Mouse (Mus musculus) CH12.LX (cell line): ENCODE measurements around the gene Nmd3. TPM values are rescaled to one million over a fixed set of nuclear protein-coding genes. Genes with fewer than 3 reads are reported as not detected.

ENCODE experiments used
- DNase-seq: peaks from one replicate; pipeline ENCODE4 v3.0.0-alpha.2; 2013; ENCODE audit errors: extremely low read depth
- H3K27ac ChIP-seq: 2 replicates; pipeline ENCODE4 v1.5.1; 2012; ENCODE audit warnings: low read depth, mild to moderate bottlenecking, control low read depth, moderate library complexity; ENCODE audit not compliant: insufficient read depth
- H3K27me3 ChIP-seq: replicated peaks from 2 replicates; pipeline ENCODE3; 2012; ENCODE audit warnings: inconsistent platforms
- H3K36me3 ChIP-seq, 2 experiments: replicated peaks in 1 of 2; 2 replicates each; pipeline versions ENCODE3 to v1.6.1; 2012; ENCODE audit warnings: inconsistent platforms in 1 of 2, low read length in 1 of 2, mild to moderate bottlenecking in 1 of 2, mixed read lengths in 1 of 2, moderate library complexity in 1 of 2; ENCODE audit not compliant: control insufficient read depth in 1 of 2, insufficient read depth in 1 of 2
- H3K4me1 ChIP-seq, 2 experiments: 2 replicates each; pipeline ENCODE4 v1.6.1; 2012; ENCODE audit warnings: inconsistent platforms in 1 of 2, moderate library complexity in 1 of 2; ENCODE audit not compliant: insufficient read depth in 2 of 2, control insufficient read depth in 1 of 2
- H3K4me2 ChIP-seq: 2 replicates; pipeline ENCODE4 v1.6.1; 2012; ENCODE audit warnings: low read depth, mild to moderate bottlenecking, control low read depth; ENCODE audit not compliant: poor library complexity, insufficient read depth, severe bottlenecking
- H3K4me3 ChIP-seq, 3 experiments: fragments of 150-350 bp in 1 of 3; sonication (generic) in 1 of 3; replicated peaks in 1 of 3; 2 replicates each; pipeline versions ENCODE3 to v1.5.1; 2011 to 2012; ENCODE audit warnings: low read depth in 2 of 3, low read length in 2 of 3, mild to moderate bottlenecking in 2 of 3, moderate library complexity in 2 of 3, control low read depth in 1 of 3, improper control_type of control experiment in 1 of 3, inconsistent platforms in 1 of 3, mixed read lengths in 1 of 3; ENCODE audit not compliant: poor library complexity in 1 of 3
- H3K79me2 ChIP-seq: replicated peaks from 2 replicates; pipeline ENCODE4 v1.6.1; 2012; ENCODE audit warnings: mild to moderate bottlenecking, moderate library complexity; ENCODE audit not compliant: control insufficient read depth, poor library complexity, insufficient read depth, severe bottlenecking; ENCODE audit errors: extremely low read depth
- H3K9ac ChIP-seq: 2 replicates; pipeline ENCODE4 v1.6.1; 2012; ENCODE audit warnings: low read depth, mild to moderate bottlenecking, control low read depth, moderate library complexity; ENCODE audit not compliant: insufficient read depth
- H3K9me3 ChIP-seq: replicated peaks from 2 replicates; pipeline ENCODE3; 2012; ENCODE audit warnings: low read length, inconsistent platforms, mixed read lengths
- CHD2 ChIP-seq: IDR thresholded peaks from 2 replicates; pipeline ENCODE4 v1.6.1; 2011; ENCODE audit warnings: low read length, improper control_type of control experiment
- E2F4 ChIP-seq: IDR thresholded peaks from 2 replicates; pipeline ENCODE4 v1.6.1; 2011; ENCODE audit warnings: low read depth, low read length, improper control_type of control experiment; ENCODE audit not compliant: insufficient replicate concordance
- ETS1 ChIP-seq: conservative IDR thresholded peaks from 2 replicates; pipeline ENCODE4 v1.6.1; 2012; ENCODE audit warnings: low read depth, mild to moderate bottlenecking, inconsistent platforms, low read length, improper control_type of control experiment, moderate library complexity
- KAT2A ChIP-seq: IDR thresholded peaks from 2 replicates; pipeline ENCODE4 v1.6.1; 2012; ENCODE audit warnings: low read length, improper control_type of control experiment, inconsistent platforms; ENCODE audit not compliant: insufficient replicate concordance
- MAX ChIP-seq: IDR thresholded peaks from 2 replicates; pipeline ENCODE4 v1.6.1; 2011; ENCODE audit warnings: low read length, improper control_type of control experiment
- MYC ChIP-seq: IDR thresholded peaks from 2 replicates; pipeline ENCODE4 v1.6.1; 2011; ENCODE audit warnings: low read depth, mild to moderate bottlenecking, improper control_type of control experiment, low read length
- NELFE ChIP-seq: IDR thresholded peaks from 2 replicates; pipeline ENCODE4 v1.6.1; 2011; ENCODE audit warnings: low read depth, low read length, improper control_type of control experiment
- NRF1 ChIP-seq: IDR thresholded peaks from 2 replicates; pipeline ENCODE4 v1.6.1; 2014; ENCODE audit warnings: low read depth, mild to moderate bottlenecking, inconsistent platforms, low read length, improper control_type of control experiment, moderate library complexity
- POLR2AphosphoS2 ChIP-seq: IDR thresholded peaks from 2 replicates; pipeline ENCODE4 v1.6.1; 2011; ENCODE audit warnings: low read depth, low read length, improper control_type of control experiment
- SIN3A ChIP-seq: IDR thresholded peaks from 2 replicates; pipeline ENCODE4 v1.6.1; 2012; ENCODE audit warnings: low read length, improper control_type of control experiment, inconsistent platforms
- SMC3 ChIP-seq: IDR thresholded peaks from 2 replicates; pipeline ENCODE4 v1.6.1; 2011; ENCODE audit warnings: low read depth, low read length, improper control_type of control experiment
- USF2 ChIP-seq: conservative IDR thresholded peaks from 2 replicates; pipeline ENCODE4 v1.6.1; 2011; ENCODE audit warnings: low read depth, low read length, improper control_type of control experiment
- ZC3H11A ChIP-seq: IDR thresholded peaks from 2 replicates; pipeline ENCODE4 v1.6.1; 2012; ENCODE audit warnings: low read depth, mild to moderate bottlenecking, inconsistent platforms, low read length, improper control_type of control experiment
- ZKSCAN1 ChIP-seq: IDR thresholded peaks from 2 replicates; pipeline ENCODE4 v1.6.1; 2012; ENCODE audit warnings: low read depth, inconsistent platforms, low read length, improper control_type of control experiment, borderline replicate concordance
- ZNF384 ChIP-seq: IDR thresholded peaks from 2 replicates; pipeline ENCODE4 v1.6.1; 2012; ENCODE audit warnings: low read depth, low read length, improper control_type of control experiment, inconsistent platforms
- dilution Hi-C: fragments of 300-500 bp; cut with MboI; formaldehyde crosslinking; loops from 2 replicates; pipeline ENCODE4 v1.14.3; 2020; ENCODE audit warnings: low sequenced_read_pairs; ENCODE audit not compliant: extremely low pct_unique_long_range_greater_than_20kb, extremely low pct_ligation_motif_present
- in situ Hi-C: fragments of 300-500 bp; cut with MboI; formaldehyde crosslinking; loops from 3 replicates; pipeline ENCODE4 v1.14.3; 2019; ENCODE audit warnings: low sequenced_read_pairs, low pct_ligation_motif_present, low pct_unique_long_range_greater_than_20kb, mixed read lengths
- polyA plus RNA-seq: library from polyadenylated mRNA; unstranded; fragments of >175 nt; gene quantifications from 2 replicates; pipeline ENCODE4 v1.2.1, GENCODE M21; 2012; ENCODE audit warnings: low read depth; ENCODE audit not compliant: insufficient read length
- total RNA-seq, 2 experiments: library from RNA; depleted of rRNA; stranded (reverse); fragments of 300-350 nt in 1 of 2; fragments of >200 nt in 1 of 2; gene quantifications; 2 replicates each; pipeline ENCODE4 v1.2.3; 2012 to 2014

The Nmd3 gene
- total and polyA plus RNA-seq, 3 experiments, result 128 to 291 (median 154) TPM

DNA sequence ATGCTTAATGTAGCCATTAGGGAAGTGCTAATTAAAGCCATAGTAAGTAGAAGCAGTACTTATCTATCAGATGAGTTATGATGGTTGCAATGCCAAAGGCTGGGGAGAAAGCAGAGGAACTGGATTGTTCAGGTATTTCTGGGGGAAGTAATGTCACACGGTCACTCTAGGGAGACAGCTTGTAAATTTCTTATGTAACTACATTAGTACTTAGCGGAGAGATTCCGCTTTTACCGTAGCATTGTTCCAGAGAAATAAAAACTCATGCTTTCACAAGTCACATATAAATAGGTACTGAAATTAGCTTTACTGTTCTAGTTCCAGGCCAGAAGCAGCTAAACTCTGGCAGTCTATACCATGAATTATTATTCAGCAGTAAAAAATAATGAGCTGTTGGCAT lies 47.4 kb downstream of the Nmd3 start:
- in situ Hi-C loops, result no loop called here
- H3K9me3 ChIP-seq, result no peaks in the 10 kb centered on the region

DNA sequence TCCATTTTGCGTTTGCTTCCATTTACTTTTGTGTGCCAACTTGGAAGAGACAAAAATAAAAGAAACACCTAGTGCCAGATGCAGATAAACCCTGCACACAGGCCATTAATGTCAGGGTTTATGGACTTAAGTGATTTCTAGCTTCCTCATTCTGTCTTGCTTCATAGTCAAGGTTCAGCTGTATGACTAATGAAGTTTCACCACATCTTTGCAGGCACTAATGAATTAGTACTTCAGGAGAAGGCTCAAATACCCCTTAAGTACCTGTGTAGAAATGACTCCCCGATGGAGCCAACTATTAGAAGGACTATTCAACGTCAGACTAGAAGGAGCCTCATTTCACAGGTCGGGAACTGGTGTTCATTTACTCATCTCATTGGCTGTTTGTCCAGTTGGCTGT lies 51.6 kb downstream of the Nmd3 start:
- H3K4me2 ChIP-seq, result no peak overlapping the region

More for the DNA sequence above, 47.4 kb downstream of the Nmd3 start:
- Histone ChIP-seq H3K36me3 (peaks cover 12 to 37% of the 10 kb centered on the region in 2 experiments), H3K27ac (no peak overlapping the region), H3K79me2 (no peaks in the 10 kb centered on the region), H3K4me2 (no peak overlapping the region), H3K4me1 (no peaks in the 10 kb centered on the region), H3K4me3 (no peak overlapping the region)
- dilution Hi-C loops, result no loop called here
- DNase-seq, result no peak
- no peak for TF ChIP-seq CHD2
- no peak for TF ChIP-seq ZC3H11A
- TF ChIP-seq POLR2AphosphoS2, result no peak
- TF ChIP-seq ZKSCAN1, result no peak
- TF ChIP-seq, all 38 proteins: peak for 0
- Histone ChIP-seq H3K27me3 (no peaks in the 10 kb centered on the region), H3K9ac (no peak overlapping the region)

GRCm38 (mm10) chr3:69779246-69779796 lies 57.5 kb downstream of the Nmd3 start:
- dilution Hi-C loops (no loop called here), in situ Hi-C loops (no loop called here)
- Histone ChIP-seq H3K36me3 (no peaks in the 10 kb centered on the region), H3K4me1 (no peaks in the 10 kb centered on the region), H3K4me2 (no peak overlapping the region), H3K27ac (no peak overlapping the region), H3K27me3 (no peaks in the 10 kb centered on the region)
- no peak for TF ChIP-seq SIN3A
- TF ChIP-seq POLR2AphosphoS2, result no peak
- TF ChIP-seq, all 38 proteins: peak for 0
- Histone ChIP-seq H3K4me3 (no peak overlapping the region), H3K9ac (no peak overlapping the region), H3K9me3 (no peaks in the 10 kb centered on the region), H3K79me2 (no peaks in the 10 kb centered on the region)
- no peak for DNase-seq

More for the DNA sequence above, 51.6 kb downstream of the Nmd3 start:
- no peaks in the 10 kb centered on the region for H3K9me3 ChIP-seq
- peaks cover 0 to 2% of the 10 kb centered on the region in 2 experiments for H3K36me3 ChIP-seq
- TF ChIP-seq E2F4 (no peak), ZKSCAN1 (no peak), MYC (no peak), MAX (no peak), NRF1 (no peak), ZNF384 (no peak), SMC3 (no peak), NELFE (no peak), ETS1 (no peak), KAT2A (no peak), USF2 (no peak)
- dilution Hi-C loops, result no loop called here
- in situ Hi-C loops, result no loop called here
- H3K27me3 ChIP-seq, result no peaks in the 10 kb centered on the region
- H3K9ac ChIP-seq, result no peak overlapping the region
- no peaks in the 10 kb centered on the region for H3K4me1 ChIP-seq
- H3K27ac ChIP-seq, result no peak overlapping the region
- no peaks in the 10 kb centered on the region for H3K79me2 ChIP-seq
- DNase-seq, result no peak
- H3K4me3 ChIP-seq, result no peak overlapping the region
